Comparison of ENCODE assay signal across 8 mouse cellular contexts in genomic region chr17:75551512-75552400, GRCm38 (mm10). TPM values are rescaled to one million over a fixed set of nuclear protein-coding genes. Genes with fewer than 3 reads are reported as not detected.
DNase-seq lines count a peak whose midpoint lies in the region; ATAC-seq lines count a peak whose summit lies in the region.

Gene Fam98a, minus strand, starts transcription at chr17:75551946.

- peak within 1 kb of the TSS; percentile 78 for H3K4me3 ChIP-seq in forebrain, embryonic 14.5 days (ENCODE audit: low read depth, low read length)
- H3K4me3 ChIP-seq in neural tube, embryonic 15.5 days (replicated peaks), result peak within 1 kb of the TSS; percentile 90

- WGBS in forebrain, embryonic 14.5 days, result under 1% methylated on average over 56 of the region's 56 CpGs
- under 1% methylated on average over 56 of the region's 56 CpGs for WGBS in neural tube, embryonic 15.5 days

- intact Hi-C loops in heart, postnatal 14 days (cut with DNase I), result no loop called here

- peak within 1 kb of the TSS; percentile 27; the same call in 1 of the 2 replicates for H3K27ac ChIP-seq in forebrain, embryonic 14.5 days (ENCODE audit: low read depth, low read length)
- peak within 1 kb of the TSS; percentile 76 for H3K27ac ChIP-seq in neural tube, embryonic 15.5 days (replicated peaks)

- H3K9ac ChIP-seq in forebrain, embryonic 14.5 days (ENCODE audit: low read length), result peak within 1 kb of the TSS; percentile 83
- peak within 1 kb of the TSS; percentile 80 for H3K9ac ChIP-seq in neural tube, embryonic 15.5 days (replicated peaks)

- peaks cover 7% of the 10 kb centered on the region for H3K36me3 ChIP-seq in forebrain, embryonic 14.5 days (ENCODE audit: control insufficient read depth, insufficient read depth, low read length)
- H3K36me3 ChIP-seq in neural tube, embryonic 15.5 days, result peaks cover 5% of the 10 kb centered on the region; the same call in 1 of the 2 replicates

- H3K4me2 ChIP-seq in forebrain, embryonic 14.5 days (ENCODE audit: low read length), result peak within 1 kb of the TSS; percentile 78
- H3K4me2 ChIP-seq in neural tube, embryonic 15.5 days, result peak within 1 kb of the TSS; percentile 83

- H3K9me3 ChIP-seq in forebrain, embryonic 14.5 days (replicated peaks; ENCODE audit: control insufficient read depth, low read length), result no peaks in the 10 kb centered on the region
- H3K9me3 ChIP-seq in neural tube, embryonic 15.5 days (replicated peaks), result no peaks in the 10 kb centered on the region

- peak; percentile 99 for DNase-seq in ES-CJ7 (ENCODE audit: low read depth, low spot score)
- DNase-seq in cerebellum, adult 11 months, result peak; percentile 98
- DNase-seq in forebrain, embryonic 14.5 days (ENCODE audit: low spot score), result peak; percentile 99
- DNase-seq in heart, postnatal 14 days, result peak; percentile 98
- DNase-seq in layer of hippocampus, adult 11-12 months (ENCODE audit: low spot score), result peak; percentile 98
- peak; percentile 96 to 98 for DNase-seq in lung, adult 18-20 months
- peak; percentile 98 for DNase-seq in testis, postnatal 14 days (ENCODE audit: low spot score)

- no peaks in the 10 kb centered on the region for H3K27me3 ChIP-seq in forebrain, embryonic 14.5 days (replicated peaks; ENCODE audit: control insufficient read depth, insufficient read depth, low read length)
- no peaks in the 10 kb centered on the region for H3K27me3 ChIP-seq in neural tube, embryonic 15.5 days (replicated peaks)

- ATAC-seq in forebrain, embryonic 14.5 days, result peak; percentile 99
- ATAC-seq in neural tube, embryonic 15.5 days (ENCODE audit: low FRiP score), result peak; percentile 99

- peaks cover 4% of the 10 kb centered on the region; the same call in 1 of the 2 replicates for H3K4me1 ChIP-seq in forebrain, embryonic 14.5 days (ENCODE audit: control insufficient read depth, insufficient read depth, low read length)
- H3K4me1 ChIP-seq in neural tube, embryonic 15.5 days, result peaks cover 15% of the 10 kb centered on the region

RNA-seq across cellular contexts. Expression of gene Fam98a, which starts in this region (rescaled TPM):
- polyA plus RNA-seq in forebrain, embryonic 14.5 days (2014; fragmentation: Nextera tagmentation; extraction: Ambion mirVana), result 12.7 and 14.6 TPM in 2 replicates
- 10 to 100 TPM; 37.4 to 43.2 TPM for total RNA-seq in heart, postnatal 14 days (2021)
- polyA plus RNA-seq in neural tube, embryonic 15.5 days (2015; fragmentation: Nextera tagmentation; extraction: Ambion mirVana), result 30.3 and 31.0 TPM in 2 replicates

Comparison
In these comparisons a context has a peak if more than half of its experiments do, and no peak if none do; other contexts are left out.
1. Peak in every context shown above with its lines: DNase-seq, ATAC-seq, H3K4me3 ChIP-seq and H3K27ac ChIP-seq.